Mouse (Mus musculus): Measurements from ENCODE around the gene Gh.

Gene Gh

GRCm38 (mm10) chr11:106268326-106269059, 33.2 kb downstream of the Gh start:
- peak; percentile 61 for DNase-seq

DNA sequence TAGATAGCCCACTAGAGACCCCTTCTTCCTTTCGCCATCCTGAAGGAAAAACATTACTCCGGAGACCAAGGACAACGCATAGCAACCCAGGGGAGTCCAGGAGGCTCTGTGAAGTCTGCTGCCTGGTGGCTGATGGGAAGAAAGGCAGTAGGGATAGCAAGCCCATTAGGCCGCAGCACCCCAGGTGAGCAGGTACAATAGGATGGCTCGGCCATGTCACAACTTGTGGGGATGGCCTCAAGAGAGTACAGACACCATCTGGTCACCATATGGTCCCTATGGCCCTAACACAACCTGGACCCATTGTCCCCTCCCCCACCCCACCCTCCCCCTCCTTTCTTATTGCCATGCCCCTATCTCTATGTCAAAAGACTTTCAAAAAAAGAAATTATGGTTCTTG, 33.8 kb downstream of the Gh start:
- DNase-seq = no peak

DNA sequence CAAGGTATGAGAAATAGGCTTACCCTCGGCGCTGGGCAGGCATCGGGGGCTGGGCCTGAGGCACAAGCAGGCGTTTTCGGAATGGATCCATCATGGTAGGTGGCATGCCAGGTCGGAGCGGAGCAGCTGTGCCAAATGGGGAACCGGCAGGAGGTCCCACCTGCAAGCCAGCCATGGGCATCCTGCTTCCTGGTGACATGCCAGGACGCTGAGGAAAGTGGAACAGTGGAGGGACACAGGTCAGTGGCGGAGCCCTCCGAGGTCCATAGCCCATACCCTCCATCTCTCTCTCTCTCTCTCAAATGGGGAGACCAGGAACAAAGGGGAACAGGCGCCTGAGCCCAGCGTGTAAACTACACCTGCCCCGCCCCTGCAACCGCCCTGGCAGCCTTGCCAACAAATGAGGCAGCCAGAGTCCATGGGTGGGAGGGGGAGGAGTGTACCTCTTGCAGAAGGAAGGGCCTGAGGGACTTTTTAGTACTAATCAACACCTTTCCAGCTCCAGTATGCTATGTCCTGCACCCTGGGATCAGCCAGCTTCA, 34.3 kb downstream of the Gh start:
- DNase-seq = peak; percentile 63

- DNase-seq = no peak
Observed at GRCm38 (mm10) chr11:106266431-106266830, 35.2 kb downstream of the Gh start.

DNA sequence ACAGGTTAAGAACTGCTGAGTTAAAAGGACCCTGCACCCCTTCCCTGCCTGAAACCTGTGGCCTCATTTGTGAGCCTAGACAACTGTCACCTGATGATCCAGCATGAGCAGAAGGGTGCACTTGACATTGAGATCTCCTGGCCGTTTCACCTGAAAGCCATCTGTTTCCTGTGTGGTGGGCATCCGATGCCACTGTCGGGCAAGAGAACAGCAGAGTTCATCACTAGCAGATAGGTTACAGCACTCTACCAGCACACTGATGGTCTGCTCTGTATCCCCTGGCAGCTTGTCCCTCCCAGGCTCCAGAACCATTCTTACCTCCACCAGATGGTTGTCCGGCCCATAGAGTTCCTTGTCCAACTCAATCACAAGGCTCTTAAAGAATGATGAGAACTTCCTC, 36.1 kb downstream of the Gh start:
- DNase-seq = no peak

- DNase-seq = no peak
Observed at GRCm38 (mm10) chr11:106264988-106265387, 36.7 kb downstream of the Gh start.

DNA sequence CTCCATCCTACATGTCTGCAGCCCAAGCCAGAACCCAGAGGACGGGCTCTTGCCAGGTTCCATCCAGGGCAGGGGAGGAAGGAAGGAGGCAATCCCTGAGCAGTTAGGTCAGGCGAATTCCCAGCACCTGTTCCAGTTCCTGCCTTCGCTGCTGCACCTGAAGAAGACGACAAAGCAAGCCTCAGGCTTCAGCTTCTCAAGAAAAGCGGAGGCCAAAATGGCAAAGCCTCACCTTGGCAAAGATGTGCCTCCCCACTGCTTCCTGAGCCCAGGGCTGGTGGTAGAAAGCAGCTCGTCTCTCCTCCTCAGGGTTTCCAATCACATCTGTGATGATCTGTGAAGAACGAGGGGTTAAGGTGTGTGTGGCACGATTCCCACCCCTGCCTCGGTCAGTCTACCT, 37.7 kb downstream of the Gh start:
- no peak for DNase-seq

- DNase-seq = no peak
Observed at GRCm38 (mm10) chr11:106260826-106261450, 40.7 kb downstream of the Gh start.

- peak; percentile 64 for DNase-seq
Observed at GRCm38 (mm10) chr11:106256775-106257174, 44.9 kb downstream of the Gh start.

- peak; percentile 99 for DNase-seq
Observed at GRCm38 (mm10) chr11:106255685-106256451, 45.8 kb downstream of the Gh start, which contains the start of the genes Ftsj3 and Psmc5. Gene Ftsj3 (minus strand): TSS chr11:106256079. Gene Psmc5 (plus strand): TSS chr11:106256154.

- DNase-seq = no peak
Observed at GRCm38 (mm10) chr11:106255174-106255573, 46.5 kb downstream of the Gh start.

DNA sequence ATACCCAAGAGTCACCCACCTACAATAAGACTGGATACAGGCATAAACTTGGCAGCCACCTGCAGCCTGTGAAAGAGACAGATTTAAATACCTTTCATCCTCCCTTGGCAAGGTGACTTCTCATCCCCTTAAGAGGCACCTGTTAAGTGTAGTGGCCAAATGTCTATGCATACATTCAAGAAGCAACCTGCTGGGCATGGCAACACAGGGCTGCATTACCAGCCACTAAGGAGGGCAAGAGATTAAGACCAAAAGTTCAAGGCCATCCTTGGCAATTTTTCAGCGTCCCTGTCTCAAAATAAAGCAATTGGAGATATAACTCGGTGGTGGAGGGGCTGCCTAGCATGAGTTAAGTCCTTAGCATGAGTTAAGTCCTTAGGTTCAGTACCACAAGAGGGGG, 46.9 kb downstream of the Gh start:
- no peak for DNase-seq

Measured in kidney, postnatal 10 days (tissue).